Mouse (Mus musculus) layer of hippocampus, postnatal 25 days (tissue): Measurements from ENCODE around the gene Rgs7bp. TPM values are rescaled to one million over a fixed set of nuclear protein-coding genes. Genes with fewer than 3 reads are reported as not detected.

Source experiments
- DNase-seq, 2 experiments: peaks; one replicate each; pipeline ENCODE4 v3.0.0; 2022; ENCODE audit warnings: mixed read lengths in 2 of 2, low spot score in 1 of 2; ENCODE audit errors: extremely low spot score in 1 of 2
- total RNA-seq, 2 experiments: library from RNA; stranded (reverse); gene quantifications; 2 replicates each; pipeline ENCODE4 v1.2.3; 2021

The Rgs7bp gene
- total RNA-seq, 2 experiments from 2014 or later, result 139 to 149 TPM

DNA sequence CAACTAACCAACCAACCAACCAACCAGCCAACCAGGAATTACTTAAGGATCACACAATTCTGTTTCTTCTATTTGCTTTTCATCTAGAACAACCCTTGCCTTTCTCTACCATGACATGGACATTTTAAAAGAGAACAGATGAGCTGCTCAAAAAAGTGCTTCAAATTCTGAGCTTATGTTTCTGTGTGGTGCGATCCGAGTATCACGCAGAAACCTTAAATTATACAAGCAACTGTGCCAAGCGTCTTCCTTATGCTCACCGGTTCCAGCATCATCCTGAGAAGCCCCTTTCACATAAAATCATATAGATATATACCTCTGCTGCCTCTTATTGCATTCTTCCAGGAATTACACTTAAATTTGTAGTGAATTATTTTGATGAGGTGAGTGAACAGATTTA is 43.4 kb downstream of the Rgs7bp start:
- DNase-seq, result no peak

DNA sequence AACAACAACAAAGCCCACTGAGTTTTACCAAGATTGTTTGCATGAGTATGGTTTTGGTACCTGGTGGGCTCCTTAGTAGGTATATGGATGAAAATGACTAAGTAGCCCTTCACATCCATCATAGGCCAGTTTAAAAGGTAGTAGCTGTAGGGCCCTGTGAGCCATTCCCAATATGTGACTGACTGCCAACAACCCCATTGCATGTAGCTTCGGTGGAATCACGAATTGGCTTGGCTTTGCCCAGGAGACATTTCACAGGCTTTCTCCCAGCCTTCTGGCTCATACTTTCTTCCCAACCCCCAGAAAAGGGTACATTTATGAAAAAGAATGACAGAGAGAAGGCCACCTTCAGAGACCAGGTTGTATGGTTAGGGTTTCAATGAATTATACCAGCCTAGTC is 45.8 kb downstream of the Rgs7bp start:
- DNase-seq, result no peak

DNA sequence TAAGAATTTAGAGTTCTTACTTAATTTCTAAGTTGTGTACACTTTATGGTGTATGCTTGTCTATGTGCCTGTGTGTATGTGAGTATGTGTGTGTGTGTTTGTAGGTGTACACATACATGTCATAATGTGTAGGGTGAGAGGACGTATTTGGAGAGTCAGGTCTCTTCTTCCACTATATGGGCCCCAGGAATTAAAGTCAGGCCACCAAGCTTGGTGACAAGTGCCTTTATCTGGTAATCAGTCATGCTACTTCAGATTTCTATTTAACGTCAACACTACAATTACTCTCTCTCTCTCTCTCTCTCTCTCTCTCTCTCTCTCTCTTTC is 51.9 kb downstream of the Rgs7bp start:
- no peak for DNase-seq

DNA sequence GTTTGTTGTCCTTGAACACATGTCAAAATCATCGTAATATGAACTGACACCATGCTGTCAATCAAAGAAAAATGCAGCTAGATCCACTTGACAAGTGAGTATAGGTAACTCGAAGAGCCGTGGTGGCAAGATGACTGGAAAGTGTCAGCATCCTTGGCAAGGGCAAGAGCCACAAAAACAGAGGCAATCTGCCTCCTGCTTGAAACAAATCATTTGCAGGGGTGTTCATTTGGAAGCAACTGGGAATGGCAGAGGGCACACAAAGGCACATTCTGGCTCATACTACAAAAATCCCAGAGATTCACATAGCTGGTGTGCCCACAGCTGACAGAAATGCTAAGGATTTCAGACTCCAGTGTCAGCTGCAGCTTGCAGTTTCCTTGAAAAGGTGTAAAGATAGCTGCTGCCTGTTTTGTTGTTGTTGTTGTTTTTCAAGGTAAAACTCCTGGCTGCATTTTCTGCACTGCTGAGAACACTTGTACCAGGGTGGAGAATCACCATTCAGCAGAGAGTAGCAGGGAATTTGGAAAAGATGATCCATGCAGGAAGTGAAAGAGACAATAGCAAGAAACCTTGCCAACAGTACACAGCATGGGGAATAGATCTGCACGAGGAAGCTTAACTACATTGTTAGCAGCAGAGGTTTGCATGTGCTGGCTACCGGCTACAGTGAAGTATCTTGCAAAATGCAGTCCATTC is 52.4 kb downstream of the Rgs7bp start:
- DNase-seq, result no peak

DNA sequence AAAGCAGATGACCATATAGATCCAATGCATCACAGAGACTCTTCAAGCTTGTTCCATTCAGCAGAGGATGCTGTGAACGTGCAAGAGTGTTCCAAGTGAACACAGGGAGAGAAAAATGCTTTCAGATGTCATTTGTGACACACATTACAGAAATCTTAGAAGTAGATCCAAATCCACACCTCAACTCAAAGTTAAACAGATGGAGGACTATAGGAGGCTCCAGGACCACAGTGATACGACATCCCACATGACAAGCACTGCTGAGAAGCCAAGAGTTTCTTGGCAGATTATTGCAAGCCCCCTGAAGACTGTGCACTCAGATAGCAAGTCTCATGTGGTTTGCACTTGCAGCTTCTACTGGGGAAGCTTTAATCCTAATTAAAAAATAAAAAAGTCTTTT is 53.0 kb downstream of the Rgs7bp start:
- no peak for DNase-seq

DNA sequence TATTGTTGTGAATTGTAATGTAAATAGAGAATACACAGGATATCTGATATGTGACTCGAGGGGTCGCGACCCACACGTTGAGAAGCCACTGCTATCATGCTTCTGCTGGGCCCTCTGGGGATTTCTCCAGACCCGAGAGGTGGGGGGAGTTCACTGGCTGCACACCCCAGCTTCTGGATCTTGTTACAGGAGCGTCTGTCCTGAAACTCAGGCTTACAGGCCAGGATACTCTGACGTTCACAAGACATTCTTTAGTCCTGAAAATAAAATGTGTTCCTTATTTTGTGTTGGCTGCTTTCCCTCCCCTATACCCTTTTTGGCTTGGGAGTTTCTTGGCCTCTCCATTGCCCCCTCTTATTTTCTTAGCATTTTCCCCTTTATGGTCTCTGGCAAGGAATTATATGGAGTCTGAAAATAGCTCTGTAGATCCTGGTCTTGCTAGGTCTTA is 65.9 kb downstream of the Rgs7bp start:
- no peak for DNase-seq

DNA sequence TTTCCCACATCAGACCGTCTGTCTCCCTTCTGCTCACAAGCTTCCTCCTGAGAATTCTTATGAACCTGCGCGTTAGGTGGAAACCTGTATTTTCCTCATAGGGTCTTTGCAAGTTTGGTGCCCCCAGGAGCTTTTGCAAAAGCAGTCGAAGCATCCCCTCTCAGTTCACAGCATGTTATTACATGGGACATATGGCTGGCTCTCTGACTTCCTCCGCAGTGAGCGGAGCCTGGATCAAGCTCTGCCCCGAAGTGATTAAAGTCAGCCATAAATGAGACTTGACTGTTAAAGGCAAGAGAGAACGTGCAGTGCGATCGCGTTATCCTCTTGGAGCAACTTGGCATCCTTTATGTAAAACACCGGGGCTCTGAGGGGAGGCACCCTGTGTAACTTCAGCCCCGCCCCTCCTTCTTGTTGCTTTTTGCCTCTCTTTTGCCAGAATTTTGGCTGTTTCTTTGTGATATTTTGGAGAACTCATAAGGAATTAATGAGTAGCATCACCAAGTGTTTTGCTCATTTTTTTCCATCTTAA is 66.7 kb downstream of the Rgs7bp start:
- no peak for DNase-seq

DNA sequence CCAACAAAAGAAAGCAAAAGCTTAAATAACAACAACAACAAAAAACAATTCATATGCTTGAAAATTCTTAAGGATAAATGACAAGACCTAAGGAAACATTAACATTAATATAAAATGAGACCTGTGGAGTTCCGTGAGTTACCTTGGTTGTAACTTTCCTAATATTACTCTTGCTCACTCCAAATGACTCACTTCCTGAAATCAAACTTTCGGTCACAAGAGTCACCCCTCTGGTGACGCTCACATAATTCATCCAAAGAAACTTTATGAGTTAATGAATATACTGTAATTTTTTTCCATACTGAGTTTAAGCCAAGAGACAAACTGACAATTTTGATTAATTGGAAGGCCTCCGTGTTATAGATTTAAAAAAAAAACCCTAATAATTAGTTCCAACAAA is 69.0 kb downstream of the Rgs7bp start:
- no peak for DNase-seq

DNA sequence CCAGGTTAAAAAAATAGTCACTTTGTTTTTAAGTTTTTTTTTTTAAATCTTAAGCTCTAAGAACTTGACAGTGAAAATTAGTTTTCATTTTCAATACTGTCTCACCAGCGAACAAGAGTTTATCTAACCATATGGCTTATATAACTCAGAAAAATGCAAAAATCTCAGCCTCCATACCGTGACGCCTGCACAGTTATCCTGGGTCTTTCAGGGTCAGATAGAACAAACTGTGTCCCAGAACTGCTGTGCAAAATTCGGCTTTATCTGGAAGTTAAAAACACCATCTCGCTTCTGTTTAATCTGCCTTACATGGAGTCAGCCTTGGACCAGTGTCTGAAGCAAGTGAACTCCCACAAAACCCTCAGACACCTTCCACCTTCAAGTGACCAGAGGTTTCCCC is 70.7 kb downstream of the Rgs7bp start:
- no peak for DNase-seq

DNA sequence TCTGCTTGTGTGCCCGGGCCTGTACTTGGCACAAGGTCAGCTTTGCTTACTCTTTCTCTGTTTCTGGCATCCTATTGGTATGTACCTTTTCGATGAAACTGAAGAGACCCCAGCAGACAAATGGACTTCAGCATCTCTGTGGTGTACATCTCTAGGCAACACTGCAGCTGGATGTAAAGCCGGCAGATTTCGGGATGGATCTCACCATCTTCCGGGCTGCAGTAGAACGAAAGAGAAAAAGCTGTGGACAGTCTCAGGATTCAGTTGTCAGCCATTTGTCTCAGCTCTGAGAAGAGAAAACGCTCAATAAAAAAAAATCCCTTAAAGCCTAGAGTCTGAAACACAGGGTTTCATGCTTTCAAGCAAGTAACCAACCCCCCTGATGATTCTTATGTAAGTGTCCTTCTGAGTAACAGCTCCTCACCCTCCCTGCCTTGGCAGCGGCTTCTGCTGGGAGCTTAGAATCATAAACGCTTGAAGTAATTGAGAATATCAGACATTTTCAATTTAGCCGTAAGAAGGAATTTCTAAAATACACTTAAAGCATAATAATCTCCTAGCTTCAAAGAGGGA is 71.9 kb downstream of the Rgs7bp start:
- DNase-seq, result no peak

DNA sequence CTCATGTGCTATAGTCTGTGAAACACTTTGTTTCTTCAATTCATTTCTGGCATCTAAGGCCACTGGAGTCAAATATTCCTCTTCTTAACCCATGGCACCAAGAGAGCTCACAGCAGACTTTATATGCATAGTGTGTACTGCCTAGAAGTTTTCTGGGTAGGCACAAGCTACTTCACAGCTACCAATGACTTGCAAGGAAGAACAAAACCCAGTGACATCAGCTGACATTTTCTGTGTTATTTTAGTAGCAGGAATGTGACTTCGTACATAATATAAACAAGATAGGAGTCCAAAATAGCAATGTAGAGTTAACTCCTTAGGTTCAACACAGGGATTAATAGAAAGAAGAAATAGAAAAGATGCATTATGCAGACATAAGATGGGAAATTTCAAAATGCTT is 76.6 kb downstream of the Rgs7bp start:
- no peak for DNase-seq

DNA sequence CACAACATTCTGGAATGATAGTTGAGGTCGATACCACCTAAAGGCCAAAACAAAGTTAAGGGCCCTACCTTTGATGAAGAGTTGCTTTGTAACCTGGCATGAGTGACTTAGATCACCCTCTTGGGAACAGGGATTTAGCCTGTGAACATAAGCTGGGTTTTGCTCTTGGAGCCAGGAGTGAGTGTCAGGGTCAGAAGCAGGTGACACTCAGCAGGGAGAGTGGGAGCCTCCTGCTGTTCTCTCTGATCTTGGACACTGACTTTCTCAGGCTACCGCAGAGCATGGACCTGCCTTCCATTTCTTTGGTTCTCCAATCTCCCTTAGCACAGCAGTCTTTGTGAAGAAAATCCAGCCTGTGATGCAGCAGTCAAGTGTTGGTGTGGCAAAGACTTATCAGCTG is 87.2 kb downstream of the Rgs7bp start:
- no peak for DNase-seq

DNA sequence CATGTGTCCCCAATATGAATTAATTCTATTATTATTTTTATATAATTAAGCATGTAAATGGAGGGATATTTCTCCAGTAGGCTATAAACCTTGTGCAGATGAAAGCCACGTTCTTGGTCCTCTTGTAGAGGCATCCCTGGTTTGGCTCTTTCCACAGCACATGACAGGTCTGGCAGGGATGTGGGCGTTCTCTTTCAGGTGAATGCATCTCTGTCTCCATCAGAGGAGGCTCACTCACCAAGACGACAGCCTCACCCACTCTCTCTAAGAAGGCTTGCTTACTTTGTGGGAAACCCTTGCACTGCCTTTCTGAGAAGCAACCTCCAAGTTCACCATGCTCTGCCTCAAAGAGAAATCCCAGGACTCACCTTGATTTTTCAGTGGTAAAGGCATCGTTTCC is 91.0 kb downstream of the Rgs7bp start:
- DNase-seq, result no peak

DNA sequence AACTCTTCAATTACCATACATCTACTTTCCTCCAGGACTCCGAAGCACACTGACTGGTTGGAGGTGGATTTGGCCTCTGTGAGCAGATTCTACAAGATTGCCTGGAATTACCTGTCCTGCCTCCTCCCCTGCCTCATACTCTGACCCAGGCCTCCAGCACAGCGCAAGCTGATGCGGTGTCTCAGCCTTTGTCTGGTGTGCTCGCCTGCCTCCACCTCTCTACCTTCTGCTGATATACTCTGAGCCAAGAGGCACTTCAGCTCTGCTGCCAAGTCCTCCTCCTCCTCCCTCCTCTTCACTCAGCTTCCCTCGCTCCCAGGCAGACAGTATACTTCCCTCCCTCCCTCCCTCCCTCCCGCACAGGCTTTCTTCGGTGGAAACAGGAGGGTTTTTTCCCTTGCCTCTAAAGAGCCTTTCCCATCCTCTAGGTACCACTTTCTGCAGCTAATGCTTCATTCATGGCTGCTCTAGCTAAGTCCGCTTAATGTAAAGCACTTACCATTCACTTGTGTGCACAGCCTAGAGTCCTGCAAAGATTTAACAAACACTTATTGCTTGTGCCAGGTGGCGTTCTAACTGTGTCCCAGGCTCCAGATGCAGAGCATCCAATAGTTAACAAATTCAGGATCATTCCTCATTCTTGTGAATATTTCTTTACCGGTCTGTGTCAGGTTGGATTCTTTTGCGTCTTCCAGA is 91.9 kb downstream of the Rgs7bp start:
- peak in 1 of 2 experiments; percentile 55 for DNase-seq

DNA sequence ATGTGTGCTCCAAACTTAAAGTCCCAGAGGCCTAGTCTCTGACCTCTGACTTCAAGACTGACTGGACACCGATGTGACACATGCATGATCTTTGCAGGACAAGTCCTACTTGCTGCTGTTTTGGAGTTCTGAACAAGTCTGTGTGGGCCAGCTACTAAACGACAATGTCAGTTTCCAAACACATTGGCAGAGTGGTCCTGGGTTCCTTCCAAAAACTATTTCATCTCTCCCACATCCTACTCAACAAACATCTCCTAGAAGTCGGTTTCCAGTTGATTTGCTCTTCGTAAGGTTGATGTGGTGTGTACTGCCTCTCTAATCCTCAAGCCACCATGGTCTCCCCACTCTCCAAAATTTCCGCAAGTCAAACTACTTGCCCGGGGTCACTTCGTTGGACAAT is 92.6 kb downstream of the Rgs7bp start:
- DNase-seq, result no peak

DNA sequence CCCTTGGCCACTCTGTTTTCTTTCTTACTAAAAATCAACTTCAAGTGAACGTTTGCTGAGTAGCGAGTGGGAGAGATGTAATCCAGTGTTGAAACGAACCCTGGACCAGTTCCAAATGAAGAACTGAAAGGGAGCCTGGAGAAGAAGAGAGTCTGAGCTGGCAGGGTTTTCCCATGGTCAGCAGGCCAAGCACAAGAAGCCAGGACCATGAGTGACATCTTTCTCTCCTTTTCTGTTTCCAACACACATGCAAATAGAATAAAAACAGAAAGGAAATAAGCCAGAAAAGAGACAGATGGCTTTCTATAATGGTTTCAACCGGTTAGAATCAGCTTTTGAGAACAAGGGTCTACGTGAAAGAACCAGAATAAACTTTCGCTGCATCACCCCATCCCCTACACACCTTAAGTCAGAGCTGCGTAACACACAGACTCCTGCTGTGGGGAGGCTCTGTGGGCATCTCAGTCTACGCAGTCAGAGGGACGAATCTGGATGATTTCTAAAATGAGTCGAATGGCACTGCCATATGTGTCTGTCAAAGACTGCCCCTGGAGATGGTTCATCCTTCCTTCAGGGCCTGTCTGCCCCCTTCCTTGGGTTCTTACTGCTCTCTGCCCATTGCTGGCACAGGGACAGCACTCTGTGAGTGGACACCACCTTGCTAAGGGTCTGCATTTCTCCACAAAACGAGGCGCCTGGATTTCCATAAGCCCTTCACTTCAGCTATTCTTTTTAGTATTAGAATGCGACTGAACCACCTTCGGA is 93.6 kb downstream of the Rgs7bp start:
- DNase-seq, result no peak

DNA sequence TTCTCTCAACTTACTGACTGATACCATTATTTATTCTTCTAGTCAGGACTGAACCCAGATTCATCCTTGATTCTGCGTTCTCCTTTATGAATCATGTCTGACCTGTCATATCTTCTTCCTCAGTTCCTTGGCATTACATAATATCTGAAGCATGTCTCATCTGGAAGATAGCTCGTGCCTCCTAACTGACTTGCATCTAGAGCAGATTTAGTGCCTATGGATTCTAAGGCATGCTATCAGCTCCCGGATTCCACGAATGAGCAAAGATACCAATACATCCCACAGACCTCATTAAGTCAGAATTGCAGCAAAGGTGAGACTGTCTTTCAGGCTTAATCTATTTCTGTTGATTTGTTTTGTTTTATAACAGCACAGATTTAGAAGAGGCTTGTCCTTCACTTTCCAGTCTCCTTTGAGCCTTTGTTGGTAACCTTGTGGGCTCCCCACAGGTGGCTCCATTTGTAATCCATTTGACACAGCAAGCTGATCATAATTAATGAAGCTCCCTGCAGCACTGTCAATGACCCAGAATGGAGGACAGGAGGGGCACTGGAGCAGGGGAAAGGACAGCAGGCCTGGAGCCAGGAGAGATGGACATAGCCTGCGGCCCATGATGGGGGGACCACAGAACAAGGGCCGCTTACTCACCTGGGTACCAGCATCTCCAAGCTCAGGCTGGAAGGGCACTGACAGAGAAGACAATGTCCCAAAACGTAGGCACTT is 94.4 kb downstream of the Rgs7bp start:
- DNase-seq, result no peak

DNA sequence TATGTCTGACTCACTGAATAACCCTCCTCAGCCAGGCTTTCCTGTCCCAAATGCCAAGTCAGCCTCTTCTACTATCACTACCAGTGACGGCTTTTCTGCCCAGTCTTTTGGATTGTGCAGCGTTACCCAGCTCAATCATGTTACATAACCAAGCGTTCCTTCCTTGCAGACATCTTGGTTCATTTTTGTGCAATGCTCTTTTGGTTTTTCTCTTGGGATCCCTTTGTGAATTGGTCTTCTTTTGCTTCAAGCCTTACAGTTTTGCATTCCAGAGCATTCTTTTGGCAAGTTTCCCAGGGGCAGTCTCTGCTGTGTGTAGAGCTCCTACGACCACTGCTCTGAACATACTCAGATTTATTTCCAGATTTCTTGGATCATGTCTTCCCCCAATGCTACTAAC is 95.0 kb downstream of the Rgs7bp start:
- DNase-seq, result no peak

DNA sequence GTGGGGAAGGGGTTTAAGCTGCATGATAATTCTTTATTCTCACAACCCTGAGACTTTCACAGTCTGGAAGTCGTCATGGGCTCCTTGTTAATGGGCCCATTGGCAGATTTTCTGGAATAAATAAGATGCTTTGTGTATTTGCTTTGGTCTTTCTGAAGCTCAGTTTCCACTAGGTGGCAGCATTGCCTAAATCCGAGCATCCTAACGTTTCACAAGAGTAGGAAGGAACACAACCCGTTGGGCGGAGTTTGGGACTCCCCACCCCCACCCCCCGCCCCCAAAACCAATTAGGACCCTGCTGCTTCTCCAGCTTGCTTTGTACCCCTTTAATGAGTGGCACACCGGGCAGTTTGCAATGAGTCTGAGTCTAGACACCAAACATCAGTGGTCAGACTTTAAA is 106.8 kb downstream of the Rgs7bp start:
- DNase-seq, result peak; percentile 56 to 84

DNA sequence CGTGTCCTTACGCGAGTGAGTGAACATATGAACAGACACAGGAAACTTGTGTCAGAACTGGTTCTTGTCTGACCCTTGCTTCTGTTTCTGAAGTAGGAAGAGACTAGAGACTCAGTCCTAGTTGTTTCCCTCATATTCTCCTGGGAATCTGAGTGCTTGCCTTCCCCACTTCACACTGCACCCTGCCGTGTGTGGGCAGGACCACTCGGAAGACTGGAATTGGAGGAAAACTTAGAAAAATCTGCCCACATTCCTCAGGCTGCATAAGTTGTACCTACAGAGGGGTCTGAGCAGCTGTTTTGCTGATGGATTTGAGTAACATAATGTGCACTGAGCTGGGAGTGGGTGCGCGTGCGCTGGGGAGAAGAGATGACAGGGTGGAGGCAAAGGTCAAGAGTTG is 114.2 kb downstream of the Rgs7bp start:
- DNase-seq, result no peak
